Mouse (Mus musculus) small intestine, adult 2 months (tissue): ENCODE results near the gene Srebf1. TPM values are rescaled to one million over a fixed set of nuclear protein-coding genes. Genes with fewer than 3 reads are reported as not detected.
A peak's percentile ranks its signal among the peaks of the same experiment; 100 is the strongest.

Source experiments
- H3K27ac ChIP-seq: fragments of 200-500 bp; 2 replicates; pipeline ENCODE4 v1.5.1; 2012; ENCODE audit warnings: low read depth, low read length, control low read depth, inconsistent platforms; ENCODE audit not compliant: insufficient read depth
- H3K27me3 ChIP-seq: fragments of 200-500 bp; 2 replicates; pipeline ENCODE4 v1.6.1; 2012; ENCODE audit warnings: mild to moderate bottlenecking, moderate library complexity, low read length, inconsistent platforms; ENCODE audit not compliant: control insufficient read depth, insufficient read depth
- H3K36me3 ChIP-seq: fragments of 200-500 bp; 2 replicates; pipeline ENCODE4 v1.6.1; 2012; ENCODE audit warnings: mild to moderate bottlenecking, low read length, control low read depth, inconsistent platforms; ENCODE audit not compliant: control insufficient read depth, insufficient read depth
- H3K4me1 ChIP-seq: fragments of 200-500 bp; 2 replicates; pipeline ENCODE4 v1.6.1; 2012; ENCODE audit warnings: low read length, inconsistent platforms, mixed read lengths; ENCODE audit not compliant: control insufficient read depth, insufficient read depth, insufficient read length
- H3K4me3 ChIP-seq: fragments of 200-500 bp; 2 replicates; pipeline ENCODE4 v1.5.1; 2012; ENCODE audit warnings: low read depth, mild to moderate bottlenecking, control low read depth, inconsistent platforms, low read length, moderate library complexity
- CTCF ChIP-seq: fragments of 200-500 bp; IDR thresholded peaks from 2 replicates; pipeline ENCODE4 v1.5.1; 2012; ENCODE audit warnings: low read depth, mild to moderate bottlenecking, control low read depth, inconsistent platforms, low read length, moderate library complexity, mixed read lengths; ENCODE audit not compliant: insufficient replicate concordance, insufficient read length; ENCODE audit errors: extremely low read depth
- POLR2A ChIP-seq: fragments of 200-500 bp; IDR thresholded peaks from 2 replicates; pipeline ENCODE4 v1.6.1; 2012; ENCODE audit warnings: low read depth, mild to moderate bottlenecking, control low read depth, inconsistent platforms, low read length, moderate library complexity
- WGBS: fragments of 180-500 bp; shearing (Covaris S2); methylation state at CpG from one replicate; pipeline ENCODE4 v1.1.7; 2018; 5-methylcytosine and 5-hydroxymethylcytosine counted together
- polyA plus RNA-seq: library from polyadenylated mRNA; depleted of rRNA; stranded (reverse); fragments of >200 nt; gene quantifications from 2 replicates; pipeline ENCODE4 v1.2.3, GENCODE M21; 2012

The Srebf1 gene
- polyA plus RNA-seq, 1 experiment = 154 TPM

DNA sequence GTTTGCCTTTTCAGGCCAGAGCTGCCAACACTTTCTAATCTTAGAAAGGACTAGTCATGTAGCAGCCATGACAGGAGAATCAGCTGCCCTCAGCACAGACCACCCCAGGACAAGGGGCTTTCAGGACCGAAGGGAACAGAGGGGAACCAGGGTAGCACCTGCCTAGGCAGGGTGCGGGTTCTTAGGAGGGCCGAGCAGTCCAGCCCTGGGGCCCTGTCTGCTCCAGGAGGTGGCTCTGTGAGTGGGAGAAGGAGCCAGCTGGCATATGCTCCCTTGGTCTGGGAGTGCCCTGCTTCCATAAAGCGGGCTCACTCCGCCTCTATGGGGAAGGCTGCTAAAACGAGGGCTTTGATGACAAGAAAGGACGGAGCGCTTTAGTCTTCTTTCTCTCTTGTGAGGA is 10.9 kb upstream of the Srebf1 start:
- WGBS = 45% methylated on average over 8 of the region's 8 CpGs
- no peaks in the 10 kb centered on the region for H3K27me3 ChIP-seq
- peaks cover 4% of the 10 kb centered on the region; the same call in 1 of the 2 replicates for H3K36me3 ChIP-seq
- peaks cover 25% of the 10 kb centered on the region for H3K4me1 ChIP-seq
- TF ChIP-seq POLR2A (no peak), CTCF (no peak)
- H3K27ac ChIP-seq = peak overlapping the region; percentile 49
- no peak overlapping the region for H3K4me3 ChIP-seq

DNA sequence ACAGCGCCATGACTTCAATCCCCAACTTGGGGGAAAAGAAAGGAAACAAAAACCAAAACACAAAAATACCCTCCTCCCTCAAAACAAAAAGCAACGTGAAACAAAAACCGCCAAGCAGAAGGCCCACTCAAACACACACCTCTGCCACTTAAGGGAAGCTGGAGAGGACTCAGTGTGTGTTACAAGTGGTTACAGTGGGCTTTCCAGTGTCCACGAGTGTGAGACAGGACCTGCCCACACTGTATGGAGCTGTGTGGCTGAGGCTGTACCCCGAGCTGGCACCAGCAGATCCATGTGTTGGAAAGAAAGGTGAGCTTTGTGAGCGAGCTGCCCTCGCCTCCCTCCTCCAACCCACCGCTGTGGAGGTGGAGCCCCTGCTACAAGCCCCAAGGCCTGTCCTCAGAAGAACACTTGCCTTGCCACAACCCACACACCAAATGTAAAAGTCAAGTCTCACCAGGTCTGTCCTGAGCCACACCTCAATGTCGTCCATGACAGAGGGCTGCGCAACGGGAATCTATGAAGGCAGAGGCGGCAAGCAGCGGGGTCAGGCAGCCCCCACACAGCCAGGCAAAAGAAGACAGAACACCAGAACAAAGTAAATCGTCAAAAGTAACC is 10.2 kb upstream of the Srebf1 start:
- H3K27ac ChIP-seq = no peak overlapping the region; the same call in 1 of the 2 replicates
- no peaks in the 10 kb centered on the region for H3K27me3 ChIP-seq
- no peak overlapping the region for H3K4me3 ChIP-seq
- 0 out of 2 replicates have a peak, but pooled peaks cover 7% of the 10 kb centered on the region for H3K36me3 ChIP-seq
- 86% methylated on average over 14 of the region's 14 CpGs for WGBS
- TF ChIP-seq CTCF = no peak
- TF ChIP-seq POLR2A = no peak
- H3K4me1 ChIP-seq = peaks cover 25% of the 10 kb centered on the region

DNA sequence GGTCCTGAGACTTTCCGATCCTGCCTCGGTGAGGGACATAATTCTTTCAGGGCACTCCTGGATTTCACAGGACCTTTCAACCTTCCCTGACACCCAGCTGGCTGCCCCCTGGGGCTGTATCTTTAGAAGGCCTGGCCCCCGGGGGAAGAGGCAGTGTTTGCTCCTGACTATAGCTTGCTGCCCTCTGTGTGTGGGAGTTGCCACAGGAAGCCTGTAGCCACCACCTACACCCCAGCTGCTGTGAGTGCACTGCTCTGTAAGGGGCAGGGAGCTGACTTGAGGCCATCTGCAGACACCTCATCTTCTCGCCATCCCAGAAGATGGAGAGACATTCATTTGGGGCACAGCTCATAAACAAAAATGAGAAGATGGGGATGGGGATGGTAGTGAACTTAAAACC is 9.6 kb upstream of the Srebf1 start:
- H3K27ac ChIP-seq = no peak overlapping the region
- H3K27me3 ChIP-seq = no peaks in the 10 kb centered on the region
- H3K4me3 ChIP-seq = no peak overlapping the region
- 78% methylated on average over 4 of the region's 4 CpGs for WGBS
- no peak for TF ChIP-seq POLR2A
- TF ChIP-seq CTCF = no peak
- peaks cover 25% of the 10 kb centered on the region for H3K4me1 ChIP-seq
- 0 out of 2 replicates have a peak, but pooled peaks cover 8% of the 10 kb centered on the region for H3K36me3 ChIP-seq

DNA sequence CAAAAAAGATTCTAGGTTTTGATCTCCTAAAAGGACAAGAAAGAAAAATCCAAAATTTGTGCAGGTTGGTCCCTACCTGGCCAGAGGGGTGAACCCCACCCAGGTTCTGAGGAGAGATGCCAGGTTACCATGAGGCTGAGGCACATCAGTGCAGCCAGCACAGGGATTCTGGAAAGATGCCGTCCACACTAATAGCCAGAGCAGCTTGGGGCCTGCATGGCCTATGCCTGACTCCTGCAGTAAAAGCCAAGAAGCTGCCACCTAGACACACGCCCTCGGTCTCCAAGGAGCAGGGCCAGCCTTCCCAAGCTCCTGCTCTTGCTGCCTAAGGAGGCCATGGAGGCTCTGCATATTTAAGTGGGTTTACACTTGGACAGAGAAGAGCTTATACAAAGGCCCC is 8.9 kb upstream of the Srebf1 start:
- H3K4me1 ChIP-seq = peaks cover 25% of the 10 kb centered on the region
- H3K4me3 ChIP-seq = no peak overlapping the region
- no peak overlapping the region for H3K27ac ChIP-seq
- 91% methylated on average over 3 of the region's 3 CpGs for WGBS
- H3K36me3 ChIP-seq = 0 out of 2 replicates have a peak, but pooled peaks cover 8% of the 10 kb centered on the region
- H3K27me3 ChIP-seq = no peaks in the 10 kb centered on the region
- TF ChIP-seq CTCF (no peak), POLR2A (no peak)

DNA sequence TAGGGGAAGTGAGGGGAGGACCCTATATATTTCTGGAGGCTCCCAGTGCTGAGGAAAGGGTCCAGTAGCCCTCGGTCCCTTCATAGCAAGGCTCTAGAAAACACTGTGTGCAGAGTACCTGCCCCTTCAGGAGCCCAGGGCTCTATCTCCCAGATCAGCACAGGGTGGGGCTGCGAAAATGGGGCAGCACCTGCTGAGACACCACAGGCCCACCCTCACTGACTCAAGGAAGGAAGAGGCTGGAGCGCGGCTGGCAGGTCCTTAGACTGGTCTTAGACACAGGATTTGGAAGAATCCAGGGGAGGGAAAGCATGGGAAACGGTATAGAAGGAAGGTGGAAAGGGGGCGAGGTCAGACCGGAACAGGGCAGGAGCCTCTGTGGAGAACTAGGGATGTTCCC is 8.1 kb upstream of the Srebf1 start:
- no peaks in the 10 kb centered on the region for H3K27me3 ChIP-seq
- H3K4me3 ChIP-seq = no peak overlapping the region
- peaks cover 25% of the 10 kb centered on the region for H3K4me1 ChIP-seq
- 89% methylated on average over 7 of the region's 7 CpGs for WGBS
- H3K36me3 ChIP-seq = 0 out of 2 replicates have a peak, but pooled peaks cover 8% of the 10 kb centered on the region
- peak overlapping the region; percentile 57 for H3K27ac ChIP-seq
- TF ChIP-seq CTCF = no peak

DNA sequence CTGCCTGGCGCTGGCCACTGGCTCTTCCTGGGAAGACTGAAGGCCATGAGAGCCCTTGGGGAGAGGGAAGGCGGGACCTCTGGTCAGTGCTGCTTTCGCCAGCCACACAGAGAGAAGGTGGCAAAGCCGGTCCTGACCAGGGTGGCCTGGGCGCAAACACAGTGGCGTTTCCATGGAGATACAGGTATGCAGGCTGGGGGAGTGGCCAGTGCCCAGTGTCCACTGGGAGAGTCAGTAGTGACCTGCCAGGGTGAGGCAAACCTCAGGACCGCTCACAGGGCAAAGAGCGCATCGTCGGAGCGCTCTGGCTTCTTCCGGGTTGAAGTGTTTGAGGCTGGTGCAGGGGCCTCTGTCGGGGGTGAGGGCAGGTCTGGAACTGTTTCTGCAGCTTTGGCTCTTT is 7.4 kb upstream of the Srebf1 start:
- no peak for TF ChIP-seq POLR2A
- TF ChIP-seq CTCF = no peak
- peak overlapping the region; percentile 57 for H3K27ac ChIP-seq
- no peak overlapping the region for H3K4me3 ChIP-seq
- 44% methylated on average over 13 of the region's 13 CpGs for WGBS
- H3K36me3 ChIP-seq = 0 out of 2 replicates have a peak, but pooled peaks cover 8% of the 10 kb centered on the region
- H3K27me3 ChIP-seq = no peaks in the 10 kb centered on the region
- peaks cover 22% of the 10 kb centered on the region for H3K4me1 ChIP-seq

DNA sequence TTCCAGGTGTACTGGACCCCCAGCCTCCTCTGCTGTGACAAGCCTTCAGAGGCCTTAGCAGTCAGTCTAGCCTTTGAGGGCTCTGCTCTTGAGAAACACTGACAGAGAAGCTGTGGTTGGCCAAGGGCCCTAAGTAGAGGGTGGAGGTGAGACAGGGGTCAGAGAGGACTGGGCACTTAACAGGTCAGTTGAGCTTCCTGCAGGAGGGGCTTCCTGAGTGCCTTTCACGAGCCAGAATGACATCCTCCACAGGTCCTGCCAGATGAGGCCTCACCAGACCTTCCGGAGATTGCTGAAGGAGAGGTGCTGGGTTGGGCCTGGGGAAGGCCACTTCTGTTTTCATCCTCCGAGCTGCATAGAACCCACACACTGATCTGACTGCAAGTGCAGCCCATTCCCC is 6.1 kb upstream of the Srebf1 start:
- Histone ChIP-seq H3K4me3 (no peak overlapping the region), H3K27me3 (no peaks in the 10 kb centered on the region), H3K27ac (no peak overlapping the region), H3K4me1 (peaks cover 16% of the 10 kb centered on the region), H3K36me3 (0 out of 2 replicates have a peak, but pooled peaks cover 8% of the 10 kb centered on the region)
- 85% methylated on average over 3 of the region's 3 CpGs for WGBS
- TF ChIP-seq CTCF (no peak), POLR2A (no peak)
